Mouse (Mus musculus) retina, embryonic 14.5 days (tissue): ENCODE measurements around the gene Adgra3.

Source experiments
- DNase-seq: peaks from one replicate; pipeline ENCODE4 v3.0.0-alpha.2; 2015; ENCODE audit warnings: low spot score

The Adgra3 gene

DNA sequence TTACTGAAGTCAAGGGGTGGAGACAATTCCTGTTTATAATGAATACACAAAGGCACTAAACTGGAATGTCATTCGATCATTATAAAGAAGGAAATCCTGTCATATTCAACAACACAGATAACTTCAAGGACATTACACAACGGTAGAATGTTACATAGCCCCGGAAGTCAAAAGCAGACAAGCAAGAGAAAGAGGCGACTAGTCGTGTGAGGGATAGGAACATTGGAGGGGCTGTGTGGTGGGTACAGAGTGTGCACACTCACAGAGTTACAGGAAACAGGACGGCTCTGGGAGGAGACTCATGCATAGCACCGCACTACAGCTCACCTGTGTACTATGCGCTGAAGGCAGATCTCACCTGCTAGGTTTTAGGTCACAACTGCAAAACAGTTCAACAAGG lies 89.1 kb downstream of the Adgra3 start:
- no peak for DNase-seq

DNA sequence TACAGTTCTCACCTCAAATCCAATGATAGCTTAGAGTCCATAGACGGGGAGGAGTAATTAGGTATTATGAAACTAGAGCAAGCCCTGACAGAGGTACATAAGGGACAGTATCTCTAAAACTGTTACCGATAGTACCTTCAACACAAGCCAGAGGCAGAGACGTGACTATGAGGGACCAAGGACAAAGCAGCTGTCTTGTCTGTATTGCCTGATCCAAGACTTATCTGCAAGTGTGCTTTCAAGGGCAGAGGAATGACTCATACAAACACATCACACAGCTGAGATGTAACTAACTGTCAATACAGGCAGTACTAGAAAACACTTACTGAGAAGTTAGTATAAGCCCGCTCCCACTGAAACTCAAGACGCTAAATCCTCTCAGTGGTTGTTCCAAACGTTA lies 91.1 kb downstream of the Adgra3 start:
- no peak for DNase-seq

DNA sequence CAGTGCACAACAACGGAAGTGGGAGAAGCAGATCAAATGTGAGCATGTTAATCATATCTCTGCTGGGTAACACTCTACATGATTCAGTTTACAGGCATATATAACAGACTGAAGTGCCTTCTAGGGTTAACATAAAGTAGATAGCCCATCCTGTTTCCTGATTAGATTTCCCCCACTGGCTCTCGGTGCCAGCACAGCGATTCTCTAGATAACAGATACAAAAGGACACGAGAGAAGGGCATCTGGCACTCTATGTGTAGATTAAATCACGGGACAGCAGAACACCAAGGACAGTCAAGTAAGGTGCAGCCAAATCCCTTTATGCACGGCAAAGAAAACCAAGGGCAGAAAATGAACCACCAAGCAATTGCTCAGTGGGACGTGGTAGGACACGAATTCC lies 93.0 kb downstream of the Adgra3 start:
- DNase-seq = no peak

DNA sequence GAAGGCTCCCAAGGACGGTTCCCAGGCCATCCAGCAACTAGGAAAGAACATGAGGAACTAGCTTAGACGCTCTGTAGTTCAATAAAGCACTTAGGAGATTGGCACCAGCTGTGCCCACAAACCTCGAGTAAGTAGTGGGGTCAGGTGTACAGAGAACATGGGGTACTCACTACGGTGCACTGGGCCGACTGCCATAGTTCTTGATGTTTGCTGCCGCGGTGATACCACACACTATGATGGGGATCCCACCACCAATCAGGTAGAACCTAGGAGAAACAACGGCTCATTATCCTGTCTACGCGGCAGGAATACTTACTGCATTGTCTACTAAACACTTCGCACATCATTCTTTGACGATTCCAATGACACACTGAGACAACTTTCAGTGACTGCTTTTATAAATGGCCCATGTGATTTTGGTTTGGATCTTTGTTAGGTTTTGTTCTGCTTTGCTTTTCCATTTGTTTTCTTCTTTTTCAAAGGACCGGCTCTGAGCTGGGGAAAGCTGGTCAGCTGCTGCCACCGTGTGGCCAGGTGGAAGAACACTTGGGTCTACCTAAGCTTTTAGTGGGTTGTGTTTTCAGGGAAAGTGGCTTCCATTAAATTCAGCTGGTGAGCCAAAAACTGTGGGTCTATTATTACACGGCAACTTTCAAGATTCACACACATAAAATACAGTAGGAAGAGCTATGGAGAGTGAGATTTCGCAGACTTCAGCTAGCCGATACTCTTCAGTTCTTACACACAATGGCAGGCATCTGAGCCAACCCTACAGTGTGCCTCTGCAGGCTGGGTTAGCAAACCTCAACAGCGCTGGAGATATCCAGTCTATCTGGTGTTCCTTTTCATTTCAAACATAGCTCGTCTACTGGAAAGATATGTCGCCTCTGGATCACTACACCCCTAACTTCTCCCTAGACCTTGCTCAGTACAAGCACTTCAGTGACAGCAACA lies 97.1 kb downstream of the Adgra3 start:
- peak; percentile 76 for DNase-seq

DNA sequence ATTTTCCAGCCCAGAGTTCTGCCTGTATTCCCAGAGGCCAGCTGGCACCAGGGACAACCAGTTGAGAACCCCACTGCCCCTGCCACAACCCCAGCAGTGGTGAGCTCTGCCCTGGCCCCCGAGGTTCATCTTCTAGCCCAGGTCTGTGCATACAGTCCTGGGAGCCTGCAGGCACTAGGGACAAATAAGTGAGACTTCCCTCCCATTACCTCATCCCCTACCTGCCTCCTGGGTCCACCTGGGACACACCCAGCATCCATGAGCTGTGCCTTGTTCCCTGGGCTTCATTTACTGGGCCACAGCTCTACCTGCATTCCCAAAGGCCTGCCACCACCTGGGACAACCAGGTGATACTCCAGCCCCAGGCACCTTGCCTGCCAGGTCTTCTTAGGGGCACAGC lies 122.5 kb downstream of the Adgra3 start:
- DNase-seq = no peak

DNA sequence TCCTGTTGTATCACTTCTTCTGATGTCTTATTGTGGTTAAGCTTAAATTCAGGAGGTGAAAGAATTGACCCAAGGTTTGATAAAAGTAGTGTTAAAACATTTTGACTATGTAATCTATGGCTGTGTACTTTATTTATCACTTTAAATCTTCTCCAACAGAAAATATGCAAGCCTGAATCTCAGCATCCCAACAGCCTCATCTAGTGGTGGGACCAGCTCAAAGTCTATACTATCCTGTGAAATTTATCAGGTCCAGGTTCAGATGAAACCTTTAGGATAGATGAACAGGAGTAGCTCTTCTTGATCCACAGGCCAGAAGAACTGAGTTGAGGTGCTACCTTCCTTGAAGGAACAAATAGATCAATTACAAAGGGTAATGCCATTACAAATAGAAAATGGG lies 134.1 kb downstream of the Adgra3 start:
- no peak for DNase-seq

DNA sequence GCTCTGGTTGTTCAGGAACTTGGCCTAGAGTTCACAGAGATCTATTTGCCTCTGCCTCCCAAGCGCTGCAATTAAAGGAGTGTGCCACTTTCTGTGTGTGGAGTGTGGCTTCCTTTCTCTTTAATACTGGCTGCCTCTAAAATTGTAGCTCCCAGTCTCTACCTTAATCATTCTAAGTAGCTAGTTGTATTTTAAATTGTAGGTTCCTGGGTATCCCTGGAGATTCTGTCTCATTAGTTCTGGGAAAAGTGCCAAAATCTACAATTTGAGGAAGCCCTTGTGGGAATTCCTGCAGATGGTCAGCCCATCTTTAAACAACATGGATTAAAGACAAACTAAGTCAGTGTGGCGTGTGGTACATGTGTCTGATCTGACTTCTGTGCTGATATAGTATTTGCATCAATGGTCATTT lies 143.1 kb downstream of the Adgra3 start:
- DNase-seq = no peak
